Mouse (Mus musculus) kidney, postnatal 0 days (tissue): Measurements from ENCODE around the gene Slc26a10. TPM values are rescaled to one million over a fixed set of nuclear protein-coding genes. Genes with fewer than 3 reads are reported as not detected.

Experiments
- ATAC-seq: fragments of 200-750 bp; cut with Nextera tagmentation; replicated peaks from 2 replicates; pipeline ENCODE4 v1.8.0; 2017; ENCODE audit warnings: low read depth, moderate number of reproducible peaks, moderate TSS enrichment, moderate library complexity; ENCODE audit not compliant: low FRiP score
- DNase-seq: peaks from one replicate; pipeline ENCODE4 v3.0.0-alpha.2; 2016; ENCODE audit warnings: low spot score
- H3K27ac ChIP-seq: fragments of 300-500 bp; sonication (generic); 2 replicates; pipeline ENCODE4 v1.5.1; 2014; ENCODE audit warnings: mild to moderate bottlenecking
- H3K27me3 ChIP-seq: fragments of 300-500 bp; sonication (generic); 2 replicates; pipeline ENCODE4 v1.6.1; 2014; ENCODE audit warnings: low read length, mixed read lengths; ENCODE audit not compliant: insufficient read depth
- H3K36me3 ChIP-seq: fragments of 300-500 bp; sonication (generic); 2 replicates; pipeline ENCODE4 v1.6.1; 2014; ENCODE audit warnings: low read length, mixed read lengths; ENCODE audit not compliant: insufficient read depth
- H3K4me1 ChIP-seq: fragments of 300-500 bp; sonication (generic); replicated peaks from 2 replicates; pipeline ENCODE4 v1.6.1; 2014; ENCODE audit warnings: antibody characterized with exemption, low read length, mixed read lengths; ENCODE audit not compliant: insufficient read depth
- H3K4me2 ChIP-seq: fragments of 300-500 bp; sonication (generic); 2 replicates; pipeline ENCODE4 v1.6.1; 2014; ENCODE audit warnings: mild to moderate bottlenecking, low read length, moderate library complexity, mixed read lengths
- H3K4me3 ChIP-seq: fragments of 300-500 bp; sonication (generic); replicated peaks from 2 replicates; pipeline ENCODE4 v1.5.1; 2014; ENCODE audit warnings: low read depth, low read length
- H3K9ac ChIP-seq: fragments of 300-500 bp; sonication (generic); 2 replicates; pipeline ENCODE4 v1.6.1; 2014; ENCODE audit warnings: low read depth, low read length
- H3K9me3 ChIP-seq: fragments of 300-500 bp; sonication (generic); replicated peaks from 2 replicates; pipeline ENCODE4 v1.6.1; 2016; ENCODE audit warnings: low read length, inconsistent platforms, mixed read lengths
- CTCF ChIP-seq: IDR thresholded peaks from 2 replicates; pipeline ENCODE4 v1.5.1; 2016; ENCODE audit warnings: antibody characterized with exemption, low read depth, mild to moderate bottlenecking, moderate library complexity
- WGBS: fragments of 180-500 bp; shearing (Covaris S2); extraction: QIAGEN DNeasy Blood & Tissue Kit; methylation state at CpG from one replicate; pipeline ENCODE4 v1.1.7; 2014; 5-methylcytosine and 5-hydroxymethylcytosine counted together
- polyA plus RNA-seq: library from polyadenylated mRNA; unstranded; fragments of >200 nt; fragmentation: Nextera tagmentation; extraction: Ambion mirVana; gene quantifications from 2 replicates; pipeline ENCODE4 v1.2.1, GENCODE M21; 2015

The Slc26a10 gene
- polyA plus RNA-seq, 1 experiment from 2014 or later = 3.1 TPM

GRCm38 (mm10) chr10:127203106-127203505 is 22.7 kb upstream of the Slc26a10 start:
- no peak overlapping the region for H3K27ac ChIP-seq
- no peak overlapping the region for H3K9ac ChIP-seq
- 0 out of 2 replicates have a peak, but pooled peaks cover 3% of the 10 kb centered on the region for H3K4me1 ChIP-seq
- no peak for TF ChIP-seq CTCF
- H3K4me2 ChIP-seq = no peak overlapping the region
- H3K9me3 ChIP-seq = no peaks in the 10 kb centered on the region
- H3K36me3 ChIP-seq = peaks cover 58% of the 10 kb centered on the region
- no peak overlapping the region for H3K4me3 ChIP-seq
- DNase-seq (no peak), ATAC-seq (no peak)
- H3K27me3 ChIP-seq = no peaks in the 10 kb centered on the region
- 89% methylated on average over 3 of the region's 3 CpGs for WGBS

- Histone ChIP-seq H3K4me3 (no peak overlapping the region), H3K9ac (no peak overlapping the region), H3K27me3 (no peaks in the 10 kb centered on the region), H3K4me1 (peaks cover 6% of the 10 kb centered on the region; the same call in 1 of the 2 replicates), H3K4me2 (no peak overlapping the region), H3K9me3 (no peaks in the 10 kb centered on the region), H3K36me3 (peaks cover 45% of the 10 kb centered on the region), H3K27ac (no peak overlapping the region)
- 83% methylated on average over 8 of the region's 8 CpGs for WGBS
- ATAC-seq (no peak), DNase-seq (no peak)
- TF ChIP-seq CTCF = peak; percentile 40; the same call in 1 of the 2 replicates
These were observed 19.8 kb upstream of the Slc26a10 start for GRCm38 (mm10) chr10:127200279-127200678.

GRCm38 (mm10) chr10:127199474-127199873 is 19.0 kb upstream of the Slc26a10 start:
- 77% methylated on average over 11 of the region's 11 CpGs for WGBS
- H3K36me3 ChIP-seq = peaks cover 39% of the 10 kb centered on the region
- no peak overlapping the region for H3K27ac ChIP-seq
- TF ChIP-seq CTCF = no peak
- H3K4me3 ChIP-seq = no peak overlapping the region
- no peaks in the 10 kb centered on the region for H3K9me3 ChIP-seq
- H3K4me1 ChIP-seq = peaks cover 8% of the 10 kb centered on the region; the same call in 1 of the 2 replicates
- no peak overlapping the region for H3K9ac ChIP-seq
- DNase-seq = no peak
- no peaks in the 10 kb centered on the region for H3K27me3 ChIP-seq
- H3K4me2 ChIP-seq = no peak overlapping the region
- ATAC-seq = no peak

- H3K9ac ChIP-seq = no peak overlapping the region
- WGBS = 39% methylated on average over 5 of the region's 5 CpGs
- H3K27me3 ChIP-seq = no peaks in the 10 kb centered on the region
- H3K4me3 ChIP-seq = no peak overlapping the region
- TF ChIP-seq CTCF = no peak
- peak overlapping the region; percentile 34; the same call in 1 of the 2 replicates for H3K27ac ChIP-seq
- no peak for ATAC-seq
- peaks cover 35% of the 10 kb centered on the region for H3K36me3 ChIP-seq
- H3K4me2 ChIP-seq = no peak overlapping the region
- peaks cover 10% of the 10 kb centered on the region; the same call in 1 of the 2 replicates for H3K4me1 ChIP-seq
- DNase-seq = no peak
- no peaks in the 10 kb centered on the region for H3K9me3 ChIP-seq
These were observed 18.6 kb upstream of the Slc26a10 start for GRCm38 (mm10) chr10:127199068-127199467.

GRCm38 (mm10) chr10:127198492-127198891 is 18.0 kb upstream of the Slc26a10 start:
- H3K9ac ChIP-seq = no peak overlapping the region
- H3K4me2 ChIP-seq = no peak overlapping the region
- WGBS = 30% methylated on average over 2 of the region's 2 CpGs
- ATAC-seq = no peak
- no peaks in the 10 kb centered on the region for H3K27me3 ChIP-seq
- H3K36me3 ChIP-seq = peaks cover 30% of the 10 kb centered on the region
- peaks cover 10% of the 10 kb centered on the region; the same call in 1 of the 2 replicates for H3K4me1 ChIP-seq
- peak overlapping the region; percentile 34; the same call in 1 of the 2 replicates for H3K27ac ChIP-seq
- H3K4me3 ChIP-seq = no peak overlapping the region
- no peak for TF ChIP-seq CTCF
- no peak for DNase-seq
- H3K9me3 ChIP-seq = no peaks in the 10 kb centered on the region

GRCm38 (mm10) chr10:127197505-127198110 is 17.2 kb upstream of the Slc26a10 start:
- Histone ChIP-seq H3K4me3 (no peak overlapping the region), H3K4me2 (no peak overlapping the region), H3K27me3 (no peaks in the 10 kb centered on the region), H3K36me3 (peaks cover 36% of the 10 kb centered on the region), H3K4me1 (peaks cover 10% of the 10 kb centered on the region; the same call in 1 of the 2 replicates), H3K9ac (no peak overlapping the region), H3K27ac (peak overlapping the region; percentile 96; the same call in 1 of the 2 replicates), H3K9me3 (no peaks in the 10 kb centered on the region)
- DNase-seq (no peak), ATAC-seq (no peak)
- 76% methylated on average over 11 of the region's 11 CpGs for WGBS
- TF ChIP-seq CTCF = no peak
